Mouse (Mus musculus): ENCODE data around the gene Daxx.

DNA sequence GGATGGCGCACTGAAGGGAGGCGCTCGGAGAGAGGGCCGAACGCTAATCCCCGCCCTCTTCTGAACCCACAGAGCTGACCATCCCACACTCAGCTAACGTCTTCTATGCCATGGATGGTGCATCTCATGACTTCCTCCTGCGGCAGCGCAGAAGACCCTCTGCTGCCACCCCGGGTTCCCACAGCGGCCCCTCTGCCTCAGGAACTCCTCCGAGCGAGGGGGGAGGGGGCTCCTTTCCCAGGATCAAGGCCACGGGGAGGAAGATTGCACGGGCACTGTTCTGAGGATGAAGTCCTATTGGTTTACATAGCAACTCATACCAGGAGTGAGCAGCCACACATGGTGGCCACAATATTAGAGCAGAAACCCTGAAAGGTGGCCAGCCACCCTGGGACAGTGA lies 27.8 kb downstream of the Daxx start:
- TF ChIP-seq CTCF (IDR thresholded peaks at IDR 0.05; ENCODE audit: low read depth) (no peak), EP300 (optimal IDR thresholded peaks at IDR 0.05) (no peak)

All from stomach, postnatal 0 days (tissue).